Mouse (Mus musculus) thymus, postnatal 0 days (tissue): ENCODE measurements around the gene Faf2. TPM values are rescaled to one million over a fixed set of nuclear protein-coding genes. Genes with fewer than 3 reads are reported as not detected.

Experiments
- DNase-seq: peaks from one replicate; pipeline ENCODE4 v3.0.0-alpha.2; 2015; ENCODE audit warnings: low spot score
- microRNA-seq: library from miRNA; unstranded; fragments of <30 nt; microRNA quantifications from one replicate; pipeline ENCODE4, GENCODE M21; 2016; ENCODE audit warnings: borderline number of aligned reads
- polyA plus RNA-seq: library from polyadenylated mRNA; unstranded; fragments of >200 nt; fragmentation: Nextera tagmentation; extraction: Ambion mirVana; gene quantifications from 2 replicates; pipeline ENCODE4 v1.2.1, GENCODE M21; 2015

Faf2 gene
- polyA plus RNA-seq, 1 experiment from 2014 or later, result 52.6 TPM

DNA sequence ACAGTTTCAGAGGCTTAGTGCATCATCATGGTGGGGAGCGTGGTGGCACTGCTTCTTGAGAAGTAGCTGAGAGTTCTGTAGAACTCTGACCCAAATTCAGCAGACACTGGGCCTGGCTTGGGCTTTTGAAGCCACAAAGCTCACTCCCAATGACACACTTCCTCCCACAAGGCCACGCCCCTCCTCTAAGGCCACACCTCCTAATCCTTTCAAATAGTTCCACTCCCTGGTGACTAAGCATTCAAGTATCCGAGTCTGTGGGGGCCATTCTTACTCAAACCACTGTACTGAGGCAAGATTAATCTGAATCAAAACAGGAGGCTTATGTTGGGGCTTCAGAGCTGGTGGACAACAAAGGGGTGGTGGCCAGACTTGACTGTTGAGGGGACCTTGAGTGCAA lies 89.3 kb downstream of the Faf2 start:
- no peak for DNase-seq

Small RNA genes lying within 50 kb of the gene (microRNA-seq; reads per million reads assigned to microRNA genes)
- not detected for gene Gm24195

Other genes starting within 250 kb of the Faf2 start
- gene Thoc3, start 152.9 kb upstream of the Faf2 start, polyA plus RNA-seq, result 90.2 and 91.4 TPM in 2 replicates
- gene Simc1, start 118.0 kb upstream of the Faf2 start, polyA plus RNA-seq, result 4.3 and 4.9 TPM in 2 replicates
- 69.8 and 76.4 TPM in 2 replicates for gene 4833439L19Rik, start 56.3 kb upstream of the Faf2 start, polyA plus RNA-seq
- 7.0 and 8.3 TPM in 2 replicates for gene Arl10, start 46.8 kb upstream of the Faf2 start, polyA plus RNA-seq
- gene Nop16, start 31.7 kb upstream of the Faf2 start, polyA plus RNA-seq, result 64.8 and 72.4 TPM in 2 replicates
- gene Higd2a, start 31.6 kb upstream of the Faf2 start, polyA plus RNA-seq, result 250 and 258 TPM in 2 replicates
- gene Cltb, start 10.4 kb upstream of the Faf2 start, polyA plus RNA-seq, result 56.5 and 57.0 TPM in 2 replicates
- 73.0 and 83.5 TPM in 2 replicates for gene Rnf44, start 72.1 kb downstream of the Faf2 start, polyA plus RNA-seq
- 0.14 and 0.22 TPM in 2 replicates for gene Cdhr2, start 79.7 kb downstream of the Faf2 start, polyA plus RNA-seq
- 0.77 and 1.0 TPM in 2 replicates for gene Gprin1, start 128.1 kb downstream of the Faf2 start, polyA plus RNA-seq
- gene Sncb, start 144.8 kb downstream of the Faf2 start, polyA plus RNA-seq, result 0.31 TPM in 1 of 2 replicates, not detected in the other
- not detected in 2 replicates for gene Eif4e1b, start 162.2 kb downstream of the Faf2 start, polyA plus RNA-seq
- 4.4 and 5.0 TPM in 2 replicates for gene Tspan17, start 167.6 kb downstream of the Faf2 start, polyA plus RNA-seq